Mouse (Mus musculus) skeletal muscle tissue, postnatal 0 days (tissue): ENCODE data around the gene Eef2k. TPM values are rescaled to one million over a fixed set of nuclear protein-coding genes. Genes with fewer than 3 reads are reported as not detected.

ENCODE experiments used
- polyA plus RNA-seq: library from polyadenylated mRNA; unstranded; fragments of >200 nt; fragmentation: Nextera tagmentation; extraction: Ambion mirVana; gene quantifications from 2 replicates; pipeline ENCODE4 v1.2.1, GENCODE M21; 2015

Gene Eef2k
- 48.3 and 52.4 TPM in 2 replicates for polyA plus RNA-seq

DNA sequence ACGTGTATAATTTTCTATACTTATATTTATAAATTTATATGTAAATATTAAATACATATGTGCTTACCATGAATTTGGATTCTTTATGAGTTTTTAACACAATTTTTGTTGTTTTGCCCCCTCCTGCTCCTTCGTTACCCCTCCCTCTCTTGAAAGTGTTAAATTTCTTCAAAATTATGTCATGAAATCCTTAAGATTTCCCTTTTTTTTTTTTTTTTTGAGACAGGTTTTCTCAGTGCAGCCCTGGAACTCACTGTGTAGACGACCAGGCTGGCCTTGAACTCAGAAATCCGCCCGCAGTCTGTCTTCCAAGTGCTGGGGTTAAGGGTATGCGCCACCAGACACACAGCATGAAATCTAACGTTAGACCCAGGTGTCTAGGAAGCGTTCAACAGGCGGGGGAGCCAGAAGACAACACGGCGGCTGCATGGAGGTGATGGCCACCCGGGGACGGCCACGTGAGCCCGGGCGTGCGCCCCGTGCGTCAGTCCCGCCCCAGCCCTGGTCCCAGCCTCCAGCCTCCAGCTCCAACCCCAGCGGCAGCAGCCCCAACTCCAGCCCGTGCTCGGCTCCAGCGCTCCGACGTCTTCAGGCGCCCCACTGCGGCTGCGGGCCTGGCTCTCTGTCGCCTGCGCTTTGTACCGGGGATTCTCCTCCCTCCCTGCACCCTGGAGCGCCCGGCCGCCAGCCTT is at the start of gene Eef2k:
TSS of gene Eef2k (plus strand) at position 487 of the 692 bp plus-strand sequence.

DNA sequence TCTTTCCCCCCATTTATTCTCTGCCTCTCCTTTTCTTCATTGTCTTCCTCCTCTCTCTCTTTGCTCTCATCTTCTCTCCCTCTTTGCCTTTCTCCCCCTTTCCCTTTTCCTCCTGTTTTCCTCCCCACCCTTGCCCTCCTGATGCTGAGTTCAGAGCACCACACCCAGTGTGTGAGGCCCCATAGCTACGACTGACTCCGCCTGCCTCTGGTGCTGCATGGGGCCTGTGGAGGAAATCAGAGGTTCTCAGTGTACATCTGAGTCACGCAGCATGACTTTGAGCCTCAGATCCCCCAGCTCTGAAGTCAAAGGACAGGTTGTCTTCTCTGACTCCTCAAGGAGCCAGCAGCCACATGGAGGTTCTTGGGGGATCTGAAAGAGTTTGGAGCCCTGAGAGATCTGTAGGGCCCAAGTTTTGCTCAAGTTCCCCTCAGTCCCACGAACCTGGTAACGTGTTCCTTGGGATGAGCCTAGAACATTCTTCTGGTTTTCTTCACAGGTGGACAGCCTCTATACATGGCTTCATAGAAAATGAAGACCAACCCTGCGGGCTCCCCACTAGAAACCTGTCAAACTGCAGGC is 30.7 kb upstream of the Eef2k start, which contains the start of gene Gm5737:
TSS of gene Gm5737 (plus strand) at position 532 of the 582 bp plus-strand sequence.

DNA sequence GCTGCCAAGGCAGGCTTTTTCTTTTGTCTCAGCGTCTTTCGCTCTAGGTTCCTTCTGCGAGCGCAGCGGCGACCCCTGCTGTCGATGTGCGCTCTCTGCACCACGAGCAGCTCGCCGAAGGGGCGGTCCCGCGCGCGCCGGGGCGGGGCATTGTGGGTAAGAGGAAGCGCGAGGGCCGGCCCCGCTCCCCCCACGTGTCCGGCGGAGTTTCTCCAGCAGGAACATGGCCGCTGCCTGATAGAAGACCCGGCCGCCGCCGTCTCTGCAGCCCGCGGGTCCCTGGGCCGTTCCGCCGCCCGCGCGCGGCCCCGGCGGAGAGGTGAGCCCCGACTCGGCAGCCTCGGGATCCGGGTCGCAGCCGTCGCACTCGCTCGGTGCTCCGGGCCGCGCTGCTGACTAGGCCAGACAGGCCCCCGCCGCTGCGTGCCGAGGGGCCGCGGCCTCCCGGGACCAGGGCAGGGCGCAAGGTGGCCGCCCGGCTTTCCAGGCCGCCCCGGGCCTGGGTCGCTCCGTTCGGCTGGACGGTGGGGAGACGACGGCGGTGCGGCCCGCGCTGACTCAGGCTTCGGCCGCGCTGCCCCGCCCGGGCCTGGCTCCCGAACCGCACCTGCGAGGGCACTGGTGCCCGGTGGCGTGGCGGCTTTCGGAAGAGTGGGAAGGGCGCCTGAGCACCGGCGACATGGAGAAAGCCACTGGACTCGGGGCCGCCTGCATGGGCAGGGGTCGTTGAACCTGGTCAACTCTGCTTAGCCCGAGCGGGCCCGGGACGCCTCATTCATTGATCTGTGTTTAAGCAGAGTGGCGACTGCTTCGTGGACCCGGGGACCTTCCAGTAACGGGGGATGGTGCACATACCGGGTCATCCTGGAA is 75.2 kb downstream of the Eef2k start, which contains the start of gene Polr3e:
TSS of gene Polr3e (plus strand) at position 153 of the 870 bp plus-strand sequence.

Other genes starting within 250 kb of the Eef2k start
- 464 and 493 TPM in 2 replicates for gene Uqcrc2, start 207.7 kb upstream of the Eef2k start, polyA plus RNA-seq
- gene Pdzd9, start 172.5 kb upstream of the Eef2k start, polyA plus RNA-seq = 0.21 and 0.52 TPM in 2 replicates
- gene Mosmo, start 165.2 kb upstream of the Eef2k start, polyA plus RNA-seq = 8.5 and 10.4 TPM in 2 replicates
- gene Vwa3a, start 103.5 kb upstream of the Eef2k start, polyA plus RNA-seq = 0.13 and 0.24 TPM in 2 replicates
- 0.30 and 0.56 TPM in 2 replicates for gene Gm5737, start 30.5 kb upstream of the Eef2k start, polyA plus RNA-seq
- 14.5 TPM in 2 replicates for gene Polr3e, start 74.9 kb downstream of the Eef2k start, polyA plus RNA-seq
- gene Cdr2, start 139.5 kb downstream of the Eef2k start, polyA plus RNA-seq = 3.3 and 4.5 TPM in 2 replicates
- gene Mfsd13b, start 139.7 kb downstream of the Eef2k start, polyA plus RNA-seq = 0.13 and 0.21 TPM in 2 replicates
- 55.4 and 67.1 TPM in 2 replicates for gene Mettl9, start 191.6 kb downstream of the Eef2k start, polyA plus RNA-seq
- gene Igsf6, start 231.7 kb downstream of the Eef2k start, polyA plus RNA-seq = 1.9 TPM in 2 replicates
- 0.92 and 1.3 TPM in 2 replicates for gene Otoa, start 238.8 kb downstream of the Eef2k start, polyA plus RNA-seq